Mouse (Mus musculus): ENCODE data around the gene Iglon5. TPM values are rescaled to one million over a fixed set of nuclear protein-coding genes. Genes with fewer than 3 reads are reported as not detected.

The Iglon5 gene
- polyA plus RNA-seq (2015; fragmentation: Nextera tagmentation; extraction: Ambion mirVana), result 0.15 and 0.38 TPM in 2 replicates

DNA sequence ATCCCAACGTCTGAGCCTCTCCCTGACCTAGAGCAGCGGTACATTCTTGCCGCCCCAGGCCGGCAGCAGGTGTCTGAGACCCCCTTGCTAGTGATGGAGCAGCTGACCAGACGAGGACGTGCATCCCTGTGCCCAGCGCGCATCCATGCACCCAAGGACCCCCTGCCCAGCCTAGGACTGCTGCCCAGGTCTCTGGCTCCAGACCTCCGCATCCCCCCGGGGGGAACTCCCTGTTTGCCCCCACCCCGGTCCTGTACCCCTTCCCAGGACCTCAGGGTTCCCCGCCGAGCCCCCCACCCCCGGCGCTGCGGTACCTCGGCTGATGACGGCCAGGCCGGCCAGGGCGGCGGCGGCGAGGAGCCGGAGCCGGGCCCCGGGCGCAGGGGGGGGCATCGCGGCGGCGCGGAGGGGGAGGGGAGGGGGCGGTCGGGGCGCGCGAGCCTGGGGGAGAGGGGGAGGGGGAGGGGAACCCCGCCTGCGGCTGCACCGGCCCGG is at the start of gene Iglon5:
Gene Iglon5, minus strand, starts transcription at position 445 of the 495 bp plus-strand sequence.
- Histone ChIP-seq H3K36me3 (ENCODE audit: control insufficient read depth, insufficient read depth, low read length) (no peaks in the 10 kb centered on the region), H3K4me3 (ENCODE audit: low read length) (peak within 1 kb of the TSS; percentile 50), H3K27ac (ENCODE audit: low read length) (no peak within 1 kb of the TSS), H3K4me1 (replicated peaks; ENCODE audit: control insufficient read depth, insufficient read depth, low read length) (peaks cover 2% of the 10 kb centered on the region; the same call in 1 of the 2 replicates), H3K9me3 (ENCODE audit: control insufficient read depth, low read length) (no peaks in the 10 kb centered on the region), H3K27me3 (ENCODE audit: control insufficient read depth, insufficient read depth, low read depth, low read length) (peaks cover 6% of the 10 kb centered on the region; the same call in 1 of the 2 replicates), H3K9ac (ENCODE audit: low read length) (peak within 1 kb of the TSS; percentile 62), H3K4me2 (ENCODE audit: low read depth, low read length) (peak within 1 kb of the TSS; percentile 75)
- 3% methylated on average over 14 of the region's 41 CpGs for WGBS
- peak; percentile 34; the same call in 1 of the 2 replicates for ATAC-seq (ENCODE audit: low read depth)

DNA sequence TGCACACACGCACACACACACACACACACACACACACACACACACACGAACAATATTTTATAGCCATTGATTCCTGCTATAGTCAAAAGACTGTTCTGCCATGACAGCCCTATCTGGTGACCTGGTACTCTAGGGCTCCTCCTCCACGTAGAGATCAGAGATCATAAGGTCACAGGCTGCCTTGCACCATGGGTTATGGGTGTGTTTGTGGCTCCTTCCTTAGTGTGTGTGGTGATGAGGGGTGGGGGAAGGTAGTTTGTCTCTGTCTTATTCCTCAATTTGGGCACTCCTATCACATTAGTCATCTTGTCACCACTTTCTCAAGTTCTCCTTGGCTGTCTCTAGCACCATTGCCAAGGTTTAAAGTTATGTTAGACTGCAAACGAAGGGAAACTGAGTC is 48.6 kb upstream of the Iglon5 start:
- no peaks in the 10 kb centered on the region for H3K4me1 ChIP-seq (replicated peaks; ENCODE audit: control insufficient read depth, insufficient read depth, low read length)
- H3K27ac ChIP-seq (ENCODE audit: low read length), result no peak overlapping the region
- H3K9me3 ChIP-seq (ENCODE audit: control insufficient read depth, low read length), result no peaks in the 10 kb centered on the region
- no peak for ATAC-seq (ENCODE audit: low read depth)
- no peak overlapping the region for H3K4me2 ChIP-seq (ENCODE audit: low read depth, low read length)
- H3K27me3 ChIP-seq (ENCODE audit: control insufficient read depth, insufficient read depth, low read depth, low read length), result no peaks in the 10 kb centered on the region
- no peak overlapping the region for H3K4me3 ChIP-seq (ENCODE audit: low read length)
- H3K9ac ChIP-seq (ENCODE audit: low read length), result no peak overlapping the region
- 56% methylated on average over 4 of the region's 4 CpGs for WGBS
- no peaks in the 10 kb centered on the region for H3K36me3 ChIP-seq (ENCODE audit: control insufficient read depth, insufficient read depth, low read length)

DNA sequence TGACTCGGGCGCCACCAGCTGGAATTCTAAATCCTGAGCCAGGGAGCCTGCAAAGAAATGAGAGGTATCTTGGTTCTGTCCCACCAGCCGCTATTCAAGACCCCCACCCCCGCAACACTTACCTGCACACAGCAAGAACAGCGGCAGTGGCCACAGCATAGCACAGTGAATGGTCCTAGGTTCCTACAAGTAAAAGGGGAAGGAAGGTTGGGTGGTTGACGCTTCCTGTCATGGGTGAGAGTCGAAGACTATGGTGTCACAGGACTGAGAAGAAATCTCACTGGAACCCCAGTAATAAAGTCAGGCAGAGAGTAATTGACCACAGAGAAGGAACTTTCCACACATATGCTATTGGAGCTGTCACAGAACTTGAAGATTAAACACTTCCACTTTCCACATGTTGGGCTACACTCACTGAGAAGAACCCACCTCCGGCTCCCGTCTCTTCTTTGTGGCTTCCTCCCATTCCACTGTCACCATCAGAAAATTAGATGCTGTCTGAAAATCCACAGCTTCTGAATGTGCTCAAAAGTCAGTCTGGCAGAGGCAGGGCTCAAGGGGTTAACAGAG is 43.1 kb upstream of the Iglon5 start:
- no peak for ATAC-seq (ENCODE audit: low read depth)
- Histone ChIP-seq H3K36me3 (ENCODE audit: control insufficient read depth, insufficient read depth, low read length) (no peaks in the 10 kb centered on the region), H3K27me3 (ENCODE audit: control insufficient read depth, insufficient read depth, low read depth, low read length) (no peaks in the 10 kb centered on the region), H3K4me1 (replicated peaks; ENCODE audit: control insufficient read depth, insufficient read depth, low read length) (no peaks in the 10 kb centered on the region), H3K9me3 (ENCODE audit: control insufficient read depth, low read length) (no peaks in the 10 kb centered on the region), H3K4me3 (ENCODE audit: low read length) (no peak overlapping the region), H3K9ac (ENCODE audit: low read length) (no peak overlapping the region), H3K27ac (ENCODE audit: low read length) (no peak overlapping the region), H3K4me2 (ENCODE audit: low read depth, low read length) (no peak overlapping the region)
- WGBS, result 86% methylated on average over 9 of the region's 9 CpGs

DNA sequence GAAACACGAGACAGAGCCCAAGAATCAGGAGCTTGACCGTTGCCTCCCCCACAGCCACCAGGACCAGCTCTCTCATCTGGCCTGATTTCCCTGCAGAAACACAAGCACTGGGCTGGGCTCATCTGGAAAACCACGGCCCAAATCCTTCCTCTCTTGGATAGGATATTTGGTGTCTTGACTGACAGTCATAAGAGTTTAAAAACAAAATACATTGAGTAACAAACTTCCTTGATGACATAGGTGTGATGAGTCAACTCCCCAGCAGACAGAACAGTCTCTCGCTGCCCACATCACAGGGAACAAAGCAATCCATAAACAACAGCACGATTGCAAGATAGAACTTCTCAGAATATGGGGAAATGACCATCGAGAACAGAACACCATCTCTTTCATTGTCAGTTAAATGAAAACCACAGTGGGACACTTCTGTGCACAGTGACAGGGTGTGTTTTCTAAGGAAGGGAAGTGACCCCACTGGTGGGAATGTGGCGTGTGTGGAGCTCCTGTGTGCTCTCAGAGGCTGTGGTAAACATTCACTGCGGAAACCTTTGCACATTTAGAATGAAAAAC is 40.4 kb upstream of the Iglon5 start:
- Histone ChIP-seq H3K4me1 (replicated peaks; ENCODE audit: control insufficient read depth, insufficient read depth, low read length) (no peaks in the 10 kb centered on the region), H3K36me3 (ENCODE audit: control insufficient read depth, insufficient read depth, low read length) (no peaks in the 10 kb centered on the region), H3K27me3 (ENCODE audit: control insufficient read depth, insufficient read depth, low read depth, low read length) (no peaks in the 10 kb centered on the region), H3K9ac (ENCODE audit: low read length) (no peak overlapping the region), H3K9me3 (ENCODE audit: control insufficient read depth, low read length) (no peaks in the 10 kb centered on the region), H3K4me3 (ENCODE audit: low read length) (no peak overlapping the region), H3K27ac (ENCODE audit: low read length) (no peak overlapping the region), H3K4me2 (ENCODE audit: low read depth, low read length) (no peak overlapping the region)
- WGBS, result 66% methylated on average over 8 of the region's 8 CpGs
- ATAC-seq (ENCODE audit: low read depth), result no peak

- Histone ChIP-seq H3K27ac (ENCODE audit: low read length) (no peak overlapping the region), H3K4me2 (ENCODE audit: low read depth, low read length) (no peak overlapping the region), H3K4me1 (replicated peaks; ENCODE audit: control insufficient read depth, insufficient read depth, low read length) (no peaks in the 10 kb centered on the region), H3K9me3 (ENCODE audit: control insufficient read depth, low read length) (no peaks in the 10 kb centered on the region), H3K9ac (ENCODE audit: low read length) (no peak overlapping the region), H3K4me3 (ENCODE audit: low read length) (no peak overlapping the region), H3K27me3 (ENCODE audit: control insufficient read depth, insufficient read depth, low read depth, low read length) (no peaks in the 10 kb centered on the region), H3K36me3 (ENCODE audit: control insufficient read depth, insufficient read depth, low read length) (no peaks in the 10 kb centered on the region)
- 44% methylated on average over 3 of the region's 3 CpGs for WGBS
- no peak for ATAC-seq (ENCODE audit: low read depth)
Observed at GRCm38 (mm10) chr7:43525313-43525712, 35.4 kb upstream of the Iglon5 start.

DNA sequence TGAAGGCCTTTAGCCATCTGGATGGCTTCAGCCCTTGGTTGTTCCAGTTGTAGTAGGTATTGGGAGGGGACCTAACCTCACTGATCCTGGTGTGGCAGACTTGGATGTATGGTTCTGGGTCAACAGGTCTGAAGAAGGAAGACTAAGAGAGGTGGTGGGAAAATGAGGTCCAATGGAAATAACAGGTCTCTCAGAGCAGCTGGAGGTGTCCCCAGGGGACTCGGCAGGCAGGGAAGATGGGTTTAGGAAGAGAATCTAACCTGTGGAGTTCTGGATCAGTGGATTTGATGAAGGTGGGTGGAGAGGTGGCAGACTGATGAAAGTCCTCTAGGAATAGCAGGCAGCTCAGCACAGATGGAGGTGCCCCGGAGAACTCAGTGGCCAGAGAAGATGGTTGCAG is 32.9 kb upstream of the Iglon5 start:
- H3K4me2 ChIP-seq (ENCODE audit: low read depth, low read length), result no peak overlapping the region
- no peak overlapping the region for H3K9ac ChIP-seq (ENCODE audit: low read length)
- 85% methylated on average over 2 of the region's 2 CpGs for WGBS
- H3K27ac ChIP-seq (ENCODE audit: low read length), result no peak overlapping the region
- H3K4me3 ChIP-seq (ENCODE audit: low read length), result no peak overlapping the region
- no peaks in the 10 kb centered on the region for H3K36me3 ChIP-seq (ENCODE audit: control insufficient read depth, insufficient read depth, low read length)
- no peak for ATAC-seq (ENCODE audit: low read depth)
- no peaks in the 10 kb centered on the region for H3K27me3 ChIP-seq (ENCODE audit: control insufficient read depth, insufficient read depth, low read depth, low read length)
- no peaks in the 10 kb centered on the region for H3K4me1 ChIP-seq (replicated peaks; ENCODE audit: control insufficient read depth, insufficient read depth, low read length)
- no peaks in the 10 kb centered on the region for H3K9me3 ChIP-seq (ENCODE audit: control insufficient read depth, low read length)

- H3K4me2 ChIP-seq (ENCODE audit: low read depth, low read length), result no peak overlapping the region
- H3K4me1 ChIP-seq (replicated peaks; ENCODE audit: control insufficient read depth, insufficient read depth, low read length), result no peaks in the 10 kb centered on the region
- no peaks in the 10 kb centered on the region for H3K9me3 ChIP-seq (ENCODE audit: control insufficient read depth, low read length)
- H3K27me3 ChIP-seq (ENCODE audit: control insufficient read depth, insufficient read depth, low read depth, low read length), result no peaks in the 10 kb centered on the region
- 77% methylated on average over 15 of the region's 15 CpGs for WGBS
- ATAC-seq (ENCODE audit: low read depth), result no peak
- no peak overlapping the region for H3K9ac ChIP-seq (ENCODE audit: low read length)
- no peak overlapping the region for H3K4me3 ChIP-seq (ENCODE audit: low read length)
- H3K36me3 ChIP-seq (ENCODE audit: control insufficient read depth, insufficient read depth, low read length), result no peaks in the 10 kb centered on the region
- no peak overlapping the region for H3K27ac ChIP-seq (ENCODE audit: low read length)
Observed at GRCm38 (mm10) chr7:43518341-43518740, 28.5 kb upstream of the Iglon5 start.

- H3K9ac ChIP-seq (ENCODE audit: low read length), result no peak overlapping the region
- H3K27ac ChIP-seq (ENCODE audit: low read length), result no peak overlapping the region
- no peaks in the 10 kb centered on the region for H3K27me3 ChIP-seq (ENCODE audit: control insufficient read depth, insufficient read depth, low read depth, low read length)
- H3K4me1 ChIP-seq (replicated peaks; ENCODE audit: control insufficient read depth, insufficient read depth, low read length), result no peaks in the 10 kb centered on the region
- H3K9me3 ChIP-seq (ENCODE audit: control insufficient read depth, low read length), result no peaks in the 10 kb centered on the region
- no peak overlapping the region for H3K4me2 ChIP-seq (ENCODE audit: low read depth, low read length)
- ATAC-seq (ENCODE audit: low read depth), result no peak
- no peaks in the 10 kb centered on the region for H3K36me3 ChIP-seq (ENCODE audit: control insufficient read depth, insufficient read depth, low read length)
- whole genome bisulfite sequencing, result 79% methylated on average over 5 of the region's 5 CpGs
- H3K4me3 ChIP-seq (ENCODE audit: low read length), result no peak overlapping the region
Observed at GRCm38 (mm10) chr7:43515076-43515475, 25.2 kb upstream of the Iglon5 start.

DNA sequence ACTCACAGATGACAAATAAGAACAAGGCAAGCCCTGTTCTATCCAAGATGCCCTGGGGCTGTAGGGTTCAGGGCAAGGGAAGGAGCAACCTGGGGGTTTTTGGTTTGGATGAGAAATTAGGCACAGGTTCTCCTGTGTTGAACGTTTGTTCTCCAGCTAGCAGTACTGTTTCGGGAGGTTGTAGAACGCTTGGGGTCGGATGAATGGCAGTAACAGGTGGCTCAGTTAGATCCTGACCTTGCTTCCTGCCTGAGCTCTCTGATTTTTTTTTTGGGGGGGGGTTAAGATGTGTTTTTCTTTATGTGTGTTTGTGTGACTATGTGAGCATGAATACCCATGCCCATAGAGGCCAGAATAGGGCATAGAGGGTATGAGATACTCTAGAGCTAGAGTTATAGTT is 22.6 kb upstream of the Iglon5 start:
- Histone ChIP-seq H3K9ac (ENCODE audit: low read length) (no peak overlapping the region), H3K4me1 (replicated peaks; ENCODE audit: control insufficient read depth, insufficient read depth, low read length) (no peaks in the 10 kb centered on the region), H3K4me3 (ENCODE audit: low read length) (no peak overlapping the region), H3K27ac (ENCODE audit: low read length) (no peak overlapping the region), H3K4me2 (ENCODE audit: low read depth, low read length) (no peak overlapping the region), H3K27me3 (ENCODE audit: control insufficient read depth, insufficient read depth, low read depth, low read length) (no peaks in the 10 kb centered on the region), H3K36me3 (ENCODE audit: control insufficient read depth, insufficient read depth, low read length) (no peaks in the 10 kb centered on the region), H3K9me3 (ENCODE audit: control insufficient read depth, low read length) (no peaks in the 10 kb centered on the region)
- WGBS, result 83% methylated on average over 4 of the region's 4 CpGs
- ATAC-seq (ENCODE audit: low read depth), result no peak

All from lung, embryonic 16.5 days (tissue).